ENCODE assay signal across 33 mouse cellular contexts in the genomic region with DNA sequence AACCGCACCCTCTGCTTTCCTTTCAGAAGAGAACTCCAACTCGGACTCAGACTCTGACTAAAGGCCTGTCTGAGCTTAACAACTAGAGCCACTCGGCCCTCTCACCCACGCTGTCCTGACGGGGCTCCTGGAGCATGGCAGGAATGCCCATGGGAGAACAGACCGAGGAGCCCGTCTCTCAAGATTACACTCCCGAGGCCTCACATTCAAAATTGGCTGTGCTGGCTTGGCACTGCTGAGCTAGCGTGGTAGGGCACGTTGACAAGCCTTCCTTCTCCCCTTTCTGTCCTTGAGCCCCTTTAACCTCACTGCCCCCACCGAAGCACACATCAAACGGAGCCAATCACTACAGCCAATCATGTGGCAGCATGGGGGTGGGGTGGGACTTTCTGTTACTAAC. TPM values are rescaled to one million over a fixed set of nuclear protein-coding genes. Genes with fewer than 3 reads are reported as not detected.
A peak's percentile ranks its signal among the peaks of the same experiment; 100 is the strongest.
DNase-seq lines count a peak whose midpoint lies in the region; ATAC-seq and TF ChIP-seq lines count a peak whose summit lies in the region.
"Had no signal": no experiment of that assay in that cellular context is flagged by ENCODE, and none has a peak within 500 bp of the region (broad histone marks: within the 10 kb centered on the region; RNA-seq: fewer than 3 reads in every experiment).

No protein-coding gene starts in this region.

- no peak for TF ChIP-seq POLR2A in heart, adult 2 months (IDR thresholded peaks at IDR 0.05; ENCODE audit: insufficient read depth, low read depth, low read length)

- peak; percentile 56 for DNase-seq in adrenal gland, postnatal 10 days
- no peak for DNase-seq in adrenal gland, postnatal 4 days (ENCODE audit: low spot score in 2 of 2)
- no peak for DNase-seq in heart, adult 2 months
- no peak for DNase-seq in midbrain, embryonic 10.5 days (ENCODE audit: low spot score)
- DNase-seq in midbrain, embryonic 14.5 days, result no peak
- no peak for DNase-seq in thymus, postnatal 4 days
- DNase-seq: cerebellum, adult 11 months; cerebellum, adult 9-11 months; gastrocnemius, adult 2 months; kidney, adult 18-20 months; kidney, postnatal 4 days; lung, postnatal 4 days; retina, postnatal 1 day; thymus, postnatal 36 days had no signal

- WGBS in heart, embryonic 16.5 days, result 31% methylated on average over 12 of the region's 12 CpGs
- 42% methylated on average over 12 of the region's 12 CpGs for WGBS in heart, adult 2 months
- 59% methylated on average over 12 of the region's 12 CpGs for WGBS in midbrain, embryonic 10.5 days
- 53% methylated on average over 12 of the region's 12 CpGs for WGBS in midbrain, embryonic 14.5 days

- H3K36me3 ChIP-seq in heart, embryonic 16.5 days (ENCODE audit: control insufficient read depth, insufficient read depth), result peaks cover 11% of the 10 kb centered on the region
- no peaks in the 10 kb centered on the region for H3K36me3 ChIP-seq in heart, adult 2 months (ENCODE audit: control insufficient read depth, insufficient read depth, low read length)
- H3K36me3 ChIP-seq in midbrain, embryonic 10.5 days, result peaks cover 26% of the 10 kb centered on the region
- H3K36me3 ChIP-seq in midbrain, embryonic 14.5 days (ENCODE audit: control insufficient read depth, insufficient read depth, low read length), result no peaks in the 10 kb centered on the region

- H3K9ac ChIP-seq in heart, embryonic 16.5 days (ENCODE audit: low read length), result no peak overlapping the region
- H3K9ac ChIP-seq in heart, adult 2 months (ENCODE audit: low read depth, low read length), result no peak overlapping the region
- H3K9ac ChIP-seq in midbrain, embryonic 14.5 days (replicated peaks; ENCODE audit: low read length), result no peak overlapping the region
- H3K9ac ChIP-seq: embryonic facial prominence, embryonic 15.5 days; limb, embryonic 15.5 days; neural tube, embryonic 13.5 days had no signal

- no peak overlapping the region for H3K4me3 ChIP-seq in heart, embryonic 16.5 days (ENCODE audit: low read length)
- no peak overlapping the region for H3K4me3 ChIP-seq in heart, adult 2 months
- H3K4me3 ChIP-seq in midbrain, embryonic 10.5 days, result no peak overlapping the region
- H3K4me3 ChIP-seq in midbrain, embryonic 14.5 days (replicated peaks; ENCODE audit: low read depth, low read length), result no peak overlapping the region
- H3K4me3 ChIP-seq: embryonic facial prominence, embryonic 15.5 days; gastrocnemius, adult 2 months; limb, embryonic 15.5 days; myocyte; neural tube, embryonic 13.5 days had no signal

- no peaks in the 10 kb centered on the region for H3K9me3 ChIP-seq in heart, embryonic 16.5 days (replicated peaks; ENCODE audit: control insufficient read depth, low read length)
- H3K9me3 ChIP-seq in midbrain, embryonic 10.5 days (replicated peaks), result no peaks in the 10 kb centered on the region
- no peaks in the 10 kb centered on the region for H3K9me3 ChIP-seq in midbrain, embryonic 14.5 days (ENCODE audit: control insufficient read depth, low read length)
- H3K9me3 ChIP-seq: embryonic facial prominence, embryonic 15.5 days; limb, embryonic 15.5 days; neural tube, embryonic 13.5 days had no signal

- peaks cover 22% of the 10 kb centered on the region for H3K4me1 ChIP-seq in heart, embryonic 16.5 days (ENCODE audit: control insufficient read depth, insufficient read depth, low read length)
- H3K4me1 ChIP-seq in heart, adult 2 months (ENCODE audit: control insufficient read depth, insufficient read depth, low read length), result no peaks in the 10 kb centered on the region
- H3K4me1 ChIP-seq in midbrain, embryonic 10.5 days, result peaks cover 20% of the 10 kb centered on the region
- H3K4me1 ChIP-seq in midbrain, embryonic 14.5 days (ENCODE audit: control insufficient read depth, insufficient read depth, low read length), result no peaks in the 10 kb centered on the region

- ATAC-seq in heart, embryonic 16.5 days (replicated peaks; ENCODE audit: extremely low read depth, insufficient read depth, low FRiP score), result no peak
- no peak for ATAC-seq in midbrain, embryonic 14.5 days (ENCODE audit: low FRiP score, low TSS enrichment)
- ATAC-seq: CD4-positive, CD25-positive, alpha-beta regulatory T cell, adult 4 months; forebrain, embryonic 14.5 days; midbrain, embryonic 16.5 days had no signal

- TF ChIP-seq EP300 in heart, adult 2 months (IDR thresholded peaks at IDR 0.05; ENCODE audit: insufficient read depth, low read depth, low read length), result no peak

- H3K4me2 ChIP-seq in heart, embryonic 16.5 days (ENCODE audit: low read depth, low read length), result no peak overlapping the region
- no peak overlapping the region for H3K4me2 ChIP-seq in midbrain, embryonic 14.5 days (ENCODE audit: low read length)
- H3K4me2 ChIP-seq: embryonic facial prominence, embryonic 15.5 days; limb, embryonic 15.5 days; neural tube, embryonic 13.5 days had no signal

- intact Hi-C loops in heart, adult 2 months (cut with DNase I), result loop anchor here (5.0 kb wide), 1 partner anchor 166 kb away; no protein-coding TSS in a partner anchor

- peak overlapping the region; percentile 51; the same call in 1 of the 2 replicates for H3K27ac ChIP-seq in heart, embryonic 16.5 days (ENCODE audit: low read length)
- no peak overlapping the region for H3K27ac ChIP-seq in heart, adult 2 months
- peak overlapping the region; percentile 38; the same call in 1 of the 2 replicates for H3K27ac ChIP-seq in midbrain, embryonic 10.5 days (replicated peaks)
- no peak overlapping the region for H3K27ac ChIP-seq in midbrain, embryonic 14.5 days (replicated peaks; ENCODE audit: low read depth, low read length)
- H3K27ac ChIP-seq: embryonic facial prominence, embryonic 15.5 days; gastrocnemius, adult 2 months; limb, embryonic 15.5 days; neural tube, embryonic 13.5 days had no signal

- H3K27me3 ChIP-seq in heart, embryonic 16.5 days (ENCODE audit: control insufficient read depth, insufficient read depth, low read length), result no peaks in the 10 kb centered on the region
- no peaks in the 10 kb centered on the region for H3K27me3 ChIP-seq in heart, adult 2 months (ENCODE audit: control insufficient read depth, insufficient read depth, low read length)
- H3K27me3 ChIP-seq in midbrain, embryonic 10.5 days (ENCODE audit: low read depth, poor library complexity, severe bottlenecking), result no peaks in the 10 kb centered on the region
- no peaks in the 10 kb centered on the region for H3K27me3 ChIP-seq in midbrain, embryonic 14.5 days (ENCODE audit: control insufficient read depth, insufficient read depth, low read length)
- H3K27me3 ChIP-seq: embryonic facial prominence, embryonic 15.5 days; limb, embryonic 15.5 days; neural tube, embryonic 13.5 days had no signal

- no peaks in the 10 kb centered on the region for H3K79me2 ChIP-seq in heart, adult 2 months (replicated peaks; ENCODE audit: control insufficient read depth, insufficient read depth, low read length)

- TF ChIP-seq CTCF in heart, adult 2 months (IDR thresholded peaks at IDR 0.05), result no peak

RNA-seq across cellular contexts. Expression of a gene that starts 7.5 kb away (rescaled TPM):
- total RNA-seq in adrenal gland, postnatal 10 days (2021), result 10 to 100 TPM; 64.5 to 68.2 TPM
- total RNA-seq in adrenal gland, postnatal 4 days (2021), result 100 to 1,000 TPM; 104 to 105 TPM
- 81.8 and 83.9 TPM in 2 replicates for polyA plus RNA-seq in heart, embryonic 16.5 days (2015; fragmentation: Nextera tagmentation; extraction: Ambion mirVana)
- 10 to 100 TPM; 10.5 to 16.4 TPM for total RNA-seq in heart, adult 2 months (2021)
- 39.1 and 44.1 TPM in 2 replicates for polyA plus RNA-seq in heart, adult 2 months (2012; rRNA removed)
- 72.8 and 79.1 TPM in 2 replicates for polyA plus RNA-seq in midbrain, embryonic 10.5 days (2016; fragmentation: Nextera tagmentation; extraction: Ambion mirVana)
- 28.6 and 36.9 TPM in 2 replicates for polyA plus RNA-seq in midbrain, embryonic 14.5 days (2014; fragmentation: Nextera tagmentation; extraction: Ambion mirVana)

RNA-seq across cellular contexts. Expression of a gene that starts 24.7 kb away (rescaled TPM):
- total RNA-seq in adrenal gland, postnatal 10 days (2021), result not detected
- not detected for total RNA-seq in adrenal gland, postnatal 4 days (2021)
- polyA plus RNA-seq in heart, embryonic 16.5 days (2015; fragmentation: Nextera tagmentation; extraction: Ambion mirVana), result not detected in 2 replicates
- not detected for total RNA-seq in heart, adult 2 months (2021)
- 0.12 and 0.20 TPM in 2 replicates for polyA plus RNA-seq in heart, adult 2 months (2012; rRNA removed)
- not detected in 2 replicates for polyA plus RNA-seq in midbrain, embryonic 10.5 days (2016; fragmentation: Nextera tagmentation; extraction: Ambion mirVana)
- polyA plus RNA-seq in midbrain, embryonic 14.5 days (2014; fragmentation: Nextera tagmentation; extraction: Ambion mirVana), result not detected in 2 replicates
- total RNA-seq: common myeloid progenitor, adult 5-6 weeks; gastrocnemius, adult 2 months; gastrocnemius, postnatal 4 days; left cerebral cortex, postnatal 14 days; megakaryocyte-erythroid progenitor cell, adult 5-6 weeks had no signal
- polyA plus RNA-seq: CD4-positive, CD25-positive, alpha-beta regulatory T cell, adult 4 months; embryonic facial prominence, embryonic 15.5 days; forebrain, embryonic 14.5 days; frontal cortex, adult 2 months; hindbrain, embryonic 11.5 days; kidney, embryonic 16.5 days; limb, embryonic 15.5 days; liver, embryonic 16.5 days; lung, embryonic 16.5 days; midbrain, embryonic 16.5 days; myocyte; neural tube, embryonic 13.5 days; spleen, adult 2 months had no signal

RNA-seq across cellular contexts. Expression of a gene that starts 25.3 kb away (rescaled TPM):
- not detected for total RNA-seq in adrenal gland, postnatal 10 days (2021)
- total RNA-seq in adrenal gland, postnatal 4 days (2021), result not detected
- not detected in 2 replicates for polyA plus RNA-seq in heart, embryonic 16.5 days (2015; fragmentation: Nextera tagmentation; extraction: Ambion mirVana)
- total RNA-seq in heart, adult 2 months (2021), result not detected
- not detected in 2 replicates for polyA plus RNA-seq in heart, adult 2 months (2012; rRNA removed)
- not detected in 2 replicates for polyA plus RNA-seq in midbrain, embryonic 10.5 days (2016; fragmentation: Nextera tagmentation; extraction: Ambion mirVana)
- not detected in 2 replicates for polyA plus RNA-seq in midbrain, embryonic 14.5 days (2014; fragmentation: Nextera tagmentation; extraction: Ambion mirVana)
- total RNA-seq: common myeloid progenitor, adult 5-6 weeks; gastrocnemius, adult 2 months; gastrocnemius, postnatal 4 days; left cerebral cortex, postnatal 14 days; megakaryocyte-erythroid progenitor cell, adult 5-6 weeks had no signal
- polyA plus RNA-seq: CD4-positive, CD25-positive, alpha-beta regulatory T cell, adult 4 months; embryonic facial prominence, embryonic 15.5 days; forebrain, embryonic 14.5 days; frontal cortex, adult 2 months; hindbrain, embryonic 11.5 days; kidney, embryonic 16.5 days; limb, embryonic 15.5 days; liver, embryonic 16.5 days; lung, embryonic 16.5 days; midbrain, embryonic 16.5 days; myocyte; neural tube, embryonic 13.5 days; spleen, adult 2 months; testis, adult 2 months had no signal

RNA-seq across cellular contexts. Expression of a gene that starts 36.8 kb away (rescaled TPM):
- under 1 TPM in 1 of 2 experiments, not detected in 1; 0.12 TPM for total RNA-seq in adrenal gland, postnatal 10 days (2021)
- total RNA-seq in adrenal gland, postnatal 4 days (2021), result not detected
- polyA plus RNA-seq in heart, embryonic 16.5 days (2015; fragmentation: Nextera tagmentation; extraction: Ambion mirVana), result not detected in 2 replicates
- total RNA-seq in heart, adult 2 months (2021), result not detected
- not detected in 2 replicates for polyA plus RNA-seq in heart, adult 2 months (2012; rRNA removed)
- polyA plus RNA-seq in midbrain, embryonic 10.5 days (2016; fragmentation: Nextera tagmentation; extraction: Ambion mirVana), result not detected in 2 replicates
- not detected in 2 replicates for polyA plus RNA-seq in midbrain, embryonic 14.5 days (2014; fragmentation: Nextera tagmentation; extraction: Ambion mirVana)
- total RNA-seq: common myeloid progenitor, adult 5-6 weeks; gastrocnemius, adult 2 months; gastrocnemius, postnatal 4 days; left cerebral cortex, postnatal 14 days; megakaryocyte-erythroid progenitor cell, adult 5-6 weeks had no signal
- polyA plus RNA-seq: CD4-positive, CD25-positive, alpha-beta regulatory T cell, adult 4 months; embryonic facial prominence, embryonic 15.5 days; forebrain, embryonic 14.5 days; frontal cortex, adult 2 months; hindbrain, embryonic 11.5 days; kidney, embryonic 16.5 days; limb, embryonic 15.5 days; liver, embryonic 16.5 days; lung, embryonic 16.5 days; midbrain, embryonic 16.5 days; myocyte; neural tube, embryonic 13.5 days; spleen, adult 2 months had no signal

RNA-seq across cellular contexts. Expression of a gene that starts 36.8 kb away (rescaled TPM):
- total RNA-seq in adrenal gland, postnatal 10 days (2021), result not detected
- not detected for total RNA-seq in adrenal gland, postnatal 4 days (2021)
- not detected in 2 replicates for polyA plus RNA-seq in heart, embryonic 16.5 days (2015; fragmentation: Nextera tagmentation; extraction: Ambion mirVana)
- not detected for total RNA-seq in heart, adult 2 months (2021)
- polyA plus RNA-seq in heart, adult 2 months (2012; rRNA removed), result not detected in 2 replicates
- not detected in 2 replicates for polyA plus RNA-seq in midbrain, embryonic 10.5 days (2016; fragmentation: Nextera tagmentation; extraction: Ambion mirVana)
- polyA plus RNA-seq in midbrain, embryonic 14.5 days (2014; fragmentation: Nextera tagmentation; extraction: Ambion mirVana), result not detected in 2 replicates
- total RNA-seq: common myeloid progenitor, adult 5-6 weeks; gastrocnemius, adult 2 months; gastrocnemius, postnatal 4 days; left cerebral cortex, postnatal 14 days; megakaryocyte-erythroid progenitor cell, adult 5-6 weeks had no signal
- polyA plus RNA-seq: CD4-positive, CD25-positive, alpha-beta regulatory T cell, adult 4 months; embryonic facial prominence, embryonic 15.5 days; forebrain, embryonic 14.5 days; frontal cortex, adult 2 months; hindbrain, embryonic 11.5 days; kidney, embryonic 16.5 days; limb, embryonic 15.5 days; liver, embryonic 16.5 days; lung, embryonic 16.5 days; midbrain, embryonic 16.5 days; myocyte; neural tube, embryonic 13.5 days; spleen, adult 2 months had no signal

Comparison
In these comparisons a context has a peak if more than half of its experiments do, and no peak if none do; other contexts are left out.
1. H3K27ac ChIP-seq: peak in heart, embryonic 16.5 days (single experiment) and midbrain, embryonic 10.5 days (single experiment); none in heart, adult 2 months (single experiment) and midbrain, embryonic 14.5 days (single experiment).